Mouse (Mus musculus) adrenal gland, postnatal 14 days (tissue): Measurements from ENCODE around the gene Nap1l3. TPM values are rescaled to one million over a fixed set of nuclear protein-coding genes. Genes with fewer than 3 reads are reported as not detected.
A peak's percentile ranks its signal among the peaks of the same experiment; 100 is the strongest.

Source experiments
- DNase-seq: peaks from one replicate; pipeline ENCODE4 v3.0.0; 2021; ENCODE audit warnings: mixed read lengths
- long read RNA-seq, 2 experiments: library from polyadenylated mRNA; stranded (forward); transcript quantifications; one replicate each; pipeline ENCODE4 v2.0.0; 2021
- total RNA-seq: library from RNA; stranded (reverse); gene quantifications from 2 replicates; pipeline ENCODE4 v1.2.3, GENCODE M21; 2021

The Nap1l3 gene
- 2.4 and 3.1 TPM in 2 replicates for total RNA-seq
- long read RNA-seq, experiment 1, transcript Nap1l3-201 (1 exons, 2,837 nt) = major isoform, 7 of 9 reads
- long read RNA-seq, experiment 1, partial matches to known transcripts = 0 of 9 reads
- long read RNA-seq, experiment 1, other reads (novel, unspliced or antisense) = 2 of 9 reads
- long read RNA-seq, experiment 2, partial matches to known transcripts = 0 of 4 reads
- long read RNA-seq, experiment 2, other reads (novel, unspliced or antisense) = 0 of 4 reads

DNA sequence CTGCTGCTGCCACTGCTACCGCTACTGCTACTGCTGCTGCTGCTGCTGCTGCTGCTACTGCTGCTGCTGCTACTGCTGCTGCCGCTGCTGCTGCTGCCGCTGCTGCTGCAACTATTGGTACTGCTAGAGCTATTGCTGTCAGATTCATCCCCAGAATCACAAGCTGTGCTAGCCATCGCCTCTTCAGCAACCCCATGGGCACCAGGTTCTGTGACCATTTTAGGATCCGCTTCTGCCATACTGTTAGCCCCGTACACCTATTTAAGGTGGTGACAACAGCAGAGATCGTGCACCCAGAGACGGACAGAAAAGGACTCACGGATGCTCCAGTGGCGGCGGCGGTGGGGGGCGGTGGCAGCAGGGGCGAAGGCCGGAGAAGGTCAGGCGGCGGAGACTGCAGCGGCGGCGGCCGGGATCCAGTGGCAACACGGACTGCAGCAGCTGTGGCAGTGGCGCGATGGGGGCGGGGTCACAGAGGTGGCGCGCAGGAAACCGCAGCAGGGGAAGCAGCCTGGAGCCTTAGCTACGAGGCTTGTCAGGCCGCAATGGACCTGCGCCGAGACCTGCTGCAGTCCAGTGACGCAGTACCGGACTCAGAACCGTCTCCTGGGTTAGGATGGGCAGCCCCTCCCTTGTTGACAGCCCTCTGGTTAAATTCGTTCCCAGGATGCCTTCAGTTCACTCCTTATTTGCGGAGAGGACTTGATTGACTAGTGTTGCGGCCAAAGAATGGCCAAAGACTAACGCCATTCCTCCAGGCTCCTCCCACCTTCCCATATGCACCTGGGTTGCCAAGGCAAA lies at the start of gene Nap1l3:
Nap1l3 (minus strand) TSS at position 621 of the 801 bp plus-strand sequence.
- DNase-seq = peak; percentile 66

DNA sequence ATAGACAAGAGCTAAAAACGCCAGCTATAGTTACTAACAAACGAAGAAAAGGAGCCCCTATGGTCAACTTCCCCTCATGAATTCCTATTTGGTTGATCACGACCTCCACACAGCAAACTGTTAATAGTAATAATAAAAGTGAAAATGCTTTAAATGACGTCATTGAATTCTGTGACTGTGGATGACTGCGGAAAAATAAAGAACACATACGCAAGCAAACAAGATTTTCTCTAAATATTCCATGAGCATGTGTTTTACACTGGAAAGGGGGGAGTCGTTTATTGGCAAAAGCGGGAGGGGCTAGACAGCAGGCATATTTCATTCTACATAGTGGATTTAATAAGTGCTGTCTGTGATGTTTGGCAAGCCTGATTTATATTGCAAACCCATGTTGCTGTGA lies 451 bp upstream of the Nap1l3 start:
- DNase-seq = no peak
